Mouse (Mus musculus) left cerebral cortex, adult 11 months (tissue): ENCODE measurements at regions not wholly inside any gene's neighbourhood (a gene's known extent, or its start where the extent isn't known, plus 50 kb on each side); places are given as distances from the start of the nearest gene placed in this dataset.

Experiments
- DNase-seq: peaks from one replicate; pipeline ENCODE4 v3.0.0; 2022; ENCODE audit warnings: low spot score

- no peak for DNase-seq
Measured at GRCm38 (mm10) chr15:85660528-85661392, 74.0 kb upstream of the Ppara start.

DNA sequence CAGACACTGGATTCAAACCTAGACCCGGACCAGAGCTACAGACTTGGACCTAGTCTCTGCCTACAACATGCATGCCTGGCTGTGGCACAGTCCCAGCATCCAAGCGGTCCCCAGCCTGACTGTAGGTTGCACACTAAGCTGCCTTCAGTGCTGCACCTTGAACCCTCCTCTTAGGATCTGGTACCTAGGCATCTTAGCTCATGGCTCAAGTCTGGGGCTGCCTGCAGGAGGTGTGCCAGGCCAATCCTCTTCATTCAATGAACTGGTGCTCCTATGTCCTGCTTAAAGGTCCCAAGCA lies 73.4 kb upstream of the Ppara start:
- no peak for DNase-seq

GRCm38 (mm10) chr15:85661771-85662170 lies 73.0 kb upstream of the Ppara start:
- no peak for DNase-seq

DNA sequence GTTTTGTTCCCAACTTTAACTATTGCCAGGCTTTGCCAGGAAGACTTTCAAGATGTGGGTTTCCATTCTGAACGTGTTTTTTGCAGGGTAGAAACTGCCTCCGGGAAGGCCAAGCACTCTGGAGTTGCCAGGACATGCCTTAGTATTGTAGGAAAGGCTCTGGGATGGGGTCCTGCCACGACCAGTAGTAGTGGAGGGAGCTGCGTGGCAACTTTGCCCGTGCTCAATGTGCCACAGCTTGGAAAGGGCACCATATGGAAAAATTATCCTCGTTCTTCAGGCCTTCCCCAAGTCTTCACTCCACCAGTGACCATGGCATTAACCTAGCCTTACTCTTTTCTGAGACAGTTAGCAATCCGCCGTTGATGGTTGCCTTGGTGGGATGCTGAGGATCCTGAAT lies 72.5 kb upstream of the Ppara start:
- DNase-seq: no peak

DNA sequence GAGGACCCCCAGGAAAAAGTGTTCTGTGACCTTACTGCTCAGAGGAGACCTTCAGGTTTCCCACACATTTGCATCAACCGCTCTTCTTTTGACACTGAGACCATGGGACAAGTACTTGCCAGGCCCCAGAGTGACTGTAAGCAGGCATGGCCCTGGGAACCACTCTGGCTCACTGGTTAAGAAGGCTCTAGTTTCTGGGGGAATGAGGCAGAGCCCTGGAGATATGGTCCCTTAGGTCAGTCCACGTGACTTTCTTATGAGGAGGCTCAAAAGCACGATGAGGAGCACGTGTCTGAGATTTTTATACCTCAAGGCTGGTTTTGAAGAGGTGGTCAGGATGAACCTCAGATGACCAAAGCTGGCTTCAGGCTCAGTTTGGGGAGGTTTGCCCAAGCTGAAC lies 72.1 kb upstream of the Ppara start:
- DNase-seq: no peak

GRCm38 (mm10) chr15:85663757-85664431 lies 70.9 kb upstream of the Ppara start:
- DNase-seq: no peak

GRCm38 (mm10) chr15:85664432-85664828 lies 70.4 kb upstream of the Ppara start:
- DNase-seq: no peak

GRCm38 (mm10) chr15:85665181-85665821 lies 69.5 kb upstream of the Ppara start:
- no peak for DNase-seq

DNA sequence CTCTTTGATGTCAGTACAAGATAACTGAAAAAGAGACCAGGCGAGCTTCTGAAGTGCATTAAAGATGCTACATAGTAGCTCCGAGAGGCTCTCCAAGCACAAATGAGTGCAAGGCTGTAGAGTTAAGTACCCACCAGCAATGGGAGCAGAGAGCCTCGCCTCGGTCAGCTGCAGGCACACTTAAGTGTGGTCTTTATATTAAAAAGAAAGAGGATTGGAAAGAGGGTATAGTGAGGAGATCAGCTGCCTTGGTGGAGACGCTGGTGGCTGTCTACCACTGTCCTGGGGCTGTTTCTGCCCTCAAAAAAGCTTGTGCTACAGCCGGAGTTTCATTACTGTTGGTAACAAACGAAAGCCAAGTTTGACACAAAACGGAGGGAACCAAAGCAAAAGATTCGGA lies 68.3 kb upstream of the Ppara start:
- no peak for DNase-seq

- no peak for DNase-seq
Measured at GRCm38 (mm10) chr15:85667381-85667791, 67.4 kb upstream of the Ppara start.

GRCm38 (mm10) chr15:85667906-85668590 lies 66.7 kb upstream of the Ppara start:
- no peak for DNase-seq

DNA sequence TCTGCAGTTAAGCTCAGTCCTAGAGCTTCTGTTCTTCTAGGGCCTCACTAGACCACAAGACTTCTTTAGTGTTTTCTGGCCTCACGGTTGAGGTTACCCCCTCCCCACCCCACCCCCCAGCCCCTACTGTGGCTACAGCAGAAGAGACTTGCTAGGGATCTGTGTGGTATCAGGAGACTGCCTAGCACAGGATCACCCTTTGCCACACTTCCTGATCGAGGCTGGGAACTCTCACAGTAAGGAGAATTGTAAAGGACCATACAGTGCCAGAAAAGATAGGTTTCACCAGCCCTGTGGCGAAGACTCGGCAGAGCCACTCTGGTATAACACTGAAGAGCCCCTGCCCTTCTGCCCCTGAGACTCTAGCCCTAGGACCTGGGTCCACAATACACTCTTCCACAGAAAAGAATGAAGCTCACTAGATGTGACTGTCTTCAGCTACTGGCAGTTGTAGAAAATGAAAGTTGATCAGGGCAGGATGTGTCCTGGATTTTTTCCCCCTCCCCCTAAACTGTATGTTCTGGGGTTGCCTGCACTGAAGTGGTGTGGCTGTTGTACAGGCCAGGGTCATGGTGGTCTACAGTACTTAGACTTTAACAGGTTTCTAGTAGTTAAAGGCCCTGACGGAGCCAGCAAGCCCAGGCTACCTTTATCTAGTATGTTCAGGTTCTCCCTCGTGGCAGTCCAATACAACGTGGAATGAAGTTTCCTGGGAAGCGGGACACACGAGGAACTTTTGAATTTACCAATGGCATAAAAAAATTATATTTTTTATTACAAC lies 65.7 kb upstream of the Ppara start:
- no peak for DNase-seq

GRCm38 (mm10) chr15:85669652-85670175 lies 65.1 kb upstream of the Ppara start:
- DNase-seq: peak; percentile 79

GRCm38 (mm10) chr15:85670176-85670788 lies 64.5 kb upstream of the Ppara start:
- DNase-seq: no peak

GRCm38 (mm10) chr15:85670789-85671700 lies 63.7 kb upstream of the Ppara start:
- DNase-seq: peak; percentile 79

DNA sequence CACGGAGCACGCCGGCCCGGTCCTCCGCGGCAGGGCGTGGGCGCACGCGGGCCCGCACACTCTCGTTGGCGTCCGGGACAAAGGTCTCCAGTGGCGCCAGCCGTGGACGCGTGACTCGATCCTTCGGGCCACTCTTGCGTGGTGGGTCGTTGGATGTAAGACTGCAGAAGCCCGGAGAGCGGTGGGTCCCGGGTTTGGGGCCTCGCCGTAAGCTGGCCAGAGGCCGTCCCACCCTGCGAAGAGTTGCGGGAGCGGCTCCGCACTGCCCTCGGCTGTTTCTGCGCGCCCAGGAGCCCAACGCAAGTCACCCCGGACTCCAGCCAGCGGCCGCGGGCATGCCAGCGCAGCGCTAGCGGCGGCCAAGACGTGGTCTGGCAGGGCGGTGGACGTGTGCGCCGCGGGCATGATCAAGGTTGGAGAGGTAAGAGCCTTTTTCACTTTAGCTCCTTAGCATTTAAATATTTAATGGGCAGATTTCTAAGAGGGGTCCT lies 63.0 kb upstream of the Ppara start:
- DNase-seq: no peak

DNA sequence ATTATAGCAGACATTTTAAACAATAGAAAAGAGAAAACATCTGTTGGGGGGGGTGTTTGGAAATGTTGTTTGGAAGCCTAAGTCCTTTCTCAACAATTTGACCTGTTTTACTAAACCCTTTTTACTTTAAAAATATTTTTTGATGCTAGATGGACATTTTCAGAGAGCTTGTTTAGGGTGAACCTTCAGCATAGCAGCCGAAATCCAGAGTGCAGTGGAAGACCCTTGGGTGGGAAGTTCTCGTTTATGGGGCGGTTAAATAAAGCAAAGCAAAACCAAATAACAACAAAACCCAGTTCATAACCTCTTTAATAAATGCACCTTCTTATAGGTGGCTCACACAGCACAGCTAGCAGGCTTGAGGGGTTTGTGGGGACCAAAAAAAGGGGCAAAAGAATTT lies 62.4 kb upstream of the Ppara start:
- no peak for DNase-seq

DNA sequence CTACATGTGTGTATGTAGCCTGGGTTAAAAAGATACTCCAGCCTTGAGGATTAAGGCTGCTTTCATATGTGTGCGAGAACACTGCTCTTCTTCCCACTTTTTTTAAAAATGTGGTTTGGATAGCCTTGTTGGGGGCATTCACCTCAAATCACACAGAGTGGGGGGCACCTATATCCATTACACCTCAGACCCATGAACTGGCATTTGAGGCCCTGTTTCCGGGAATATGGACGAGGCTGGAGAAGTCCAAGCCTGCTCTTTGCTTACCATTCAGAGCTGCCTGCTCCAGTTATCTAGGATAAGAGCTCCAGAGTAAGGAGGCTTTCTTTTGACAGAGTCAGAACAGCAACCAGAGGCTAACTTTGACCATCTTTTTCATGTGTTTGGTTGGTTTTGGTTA lies 61.9 kb upstream of the Ppara start:
- no peak for DNase-seq

GRCm38 (mm10) chr15:85673506-85673905 lies 61.3 kb upstream of the Ppara start:
- no peak for DNase-seq
